Mouse (Mus musculus): Measurements from ENCODE around the gene Slc43a1.

The Slc43a1 gene

DNA sequence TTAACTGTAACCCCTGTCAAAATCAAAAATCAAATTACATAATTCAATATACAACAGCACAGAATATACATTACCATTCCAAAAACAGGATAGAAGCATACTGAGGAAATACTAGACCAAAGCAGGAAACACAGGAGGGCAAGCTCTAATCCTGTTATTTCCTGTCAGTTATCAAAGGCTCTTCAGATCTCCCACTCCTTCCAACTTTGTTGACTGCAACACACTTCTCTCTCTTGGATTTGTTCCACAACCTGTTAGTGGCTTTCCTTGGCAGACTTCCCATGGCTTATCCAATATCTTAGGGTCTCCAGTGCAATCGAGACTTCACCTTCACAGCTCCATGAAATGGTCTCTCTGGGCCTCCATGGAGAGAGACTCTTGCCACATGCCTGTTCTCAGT is 6.6 kb downstream of the Slc43a1 start:
- TF ChIP-seq GATA4 (IDR thresholded peaks at IDR 0.05; ENCODE audit: insufficient replicate concordance, low read length) = no peak

DNA sequence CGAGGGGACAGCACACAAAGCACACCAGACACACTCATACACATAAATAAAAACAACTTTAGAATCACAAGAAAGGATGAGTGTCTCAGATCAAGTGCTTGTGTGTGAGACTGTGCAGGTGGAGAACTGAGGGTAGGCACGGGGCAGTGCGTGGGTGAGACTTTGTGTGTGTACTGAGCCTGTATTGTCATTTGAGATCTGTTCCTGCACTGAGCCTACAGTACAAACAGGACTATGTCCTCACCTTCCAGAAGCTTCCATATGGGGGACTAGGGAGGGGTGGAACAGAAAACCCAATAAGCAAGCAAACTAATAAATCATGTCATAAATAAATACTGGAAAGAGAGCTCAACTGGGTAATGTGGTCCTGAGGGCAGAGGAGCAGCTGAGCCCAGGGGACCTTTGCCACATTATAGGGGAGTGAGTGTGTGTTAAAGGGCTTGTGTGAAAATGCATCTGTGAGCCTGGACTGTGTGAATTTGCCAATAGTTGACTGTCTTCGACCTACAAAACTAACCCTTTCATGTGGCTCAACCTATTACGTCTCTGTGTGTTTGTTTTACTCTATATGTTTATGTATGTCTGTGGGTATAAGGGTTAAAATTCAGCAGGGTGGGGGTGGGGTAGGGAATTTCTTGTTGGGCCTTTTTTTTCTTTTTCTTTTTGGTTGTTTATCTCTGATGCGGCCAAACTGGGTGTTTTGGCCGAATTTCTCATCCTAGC is 11.9 kb downstream of the Slc43a1 start:
- no peak for TF ChIP-seq GATA4 (IDR thresholded peaks at IDR 0.05; ENCODE audit: insufficient replicate concordance, low read length)

DNA sequence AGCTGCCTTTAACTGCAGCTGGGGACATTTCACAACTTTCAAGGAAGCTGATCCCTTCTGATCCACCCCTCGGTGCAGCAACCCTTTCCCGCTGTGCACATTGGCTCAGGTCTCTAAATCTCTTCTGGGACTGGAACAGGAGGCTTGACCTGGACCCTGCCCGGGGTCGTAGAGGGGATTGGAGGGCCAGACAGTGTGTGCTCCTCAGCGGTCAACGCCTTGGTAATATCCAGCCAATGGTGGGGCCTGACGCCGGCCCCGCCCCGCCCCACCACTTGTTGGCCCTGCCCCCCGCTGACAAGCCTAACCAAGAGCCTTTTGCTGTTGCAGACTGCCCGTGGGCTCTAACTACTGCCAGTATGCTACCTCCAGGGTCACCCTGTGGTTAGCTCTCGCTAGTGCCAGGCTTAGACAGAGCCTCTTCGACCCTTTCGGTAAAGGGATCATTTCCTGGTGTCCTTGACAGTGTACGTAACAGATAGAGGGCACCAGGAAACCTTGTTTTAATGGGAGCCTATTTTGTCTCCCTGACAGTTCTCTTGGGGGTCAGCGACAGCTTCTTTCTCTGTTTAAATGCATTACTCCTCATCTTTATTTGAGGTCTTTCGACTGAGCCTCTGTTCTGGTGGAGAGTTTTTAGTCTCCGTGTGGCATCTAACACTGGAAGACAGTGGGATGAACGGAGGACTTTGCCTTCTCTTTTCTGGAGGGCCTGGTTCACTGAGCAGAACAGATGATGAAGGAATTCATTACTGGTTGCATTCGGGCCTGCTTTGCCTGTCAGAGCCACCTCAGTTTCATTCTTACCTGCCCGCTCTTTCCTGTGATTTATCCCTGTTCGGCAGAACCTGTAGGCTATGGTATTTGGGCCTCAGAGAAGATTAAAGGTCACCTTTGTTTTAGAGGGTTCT is 12.7 kb downstream of the Slc43a1 start:
- TF ChIP-seq GATA4 (IDR thresholded peaks at IDR 0.05; ENCODE audit: insufficient replicate concordance, low read length) = no peak

DNA sequence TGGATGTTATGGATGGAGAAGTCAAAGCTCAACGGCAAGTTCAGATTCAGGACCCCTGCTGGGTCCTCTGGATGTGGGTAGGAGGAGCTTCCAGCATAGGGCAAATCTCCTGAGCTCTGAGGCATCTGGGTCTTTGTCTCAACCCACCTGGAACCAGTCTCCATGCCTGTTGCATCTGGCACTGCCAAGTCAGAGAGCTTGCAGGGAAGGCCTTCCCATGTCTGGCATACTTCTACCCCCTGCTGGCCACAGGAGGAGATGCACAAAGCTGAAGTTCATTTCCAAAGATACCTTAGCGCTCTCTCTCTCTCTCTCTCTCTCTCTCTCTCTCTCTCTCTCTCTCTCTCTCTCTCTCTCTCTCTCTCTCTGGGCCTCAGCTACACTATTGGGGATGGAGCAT is 17.1 kb downstream of the Slc43a1 start:
- TF ChIP-seq GATA4 (IDR thresholded peaks at IDR 0.05; ENCODE audit: insufficient replicate concordance, low read length) = no peak

DNA sequence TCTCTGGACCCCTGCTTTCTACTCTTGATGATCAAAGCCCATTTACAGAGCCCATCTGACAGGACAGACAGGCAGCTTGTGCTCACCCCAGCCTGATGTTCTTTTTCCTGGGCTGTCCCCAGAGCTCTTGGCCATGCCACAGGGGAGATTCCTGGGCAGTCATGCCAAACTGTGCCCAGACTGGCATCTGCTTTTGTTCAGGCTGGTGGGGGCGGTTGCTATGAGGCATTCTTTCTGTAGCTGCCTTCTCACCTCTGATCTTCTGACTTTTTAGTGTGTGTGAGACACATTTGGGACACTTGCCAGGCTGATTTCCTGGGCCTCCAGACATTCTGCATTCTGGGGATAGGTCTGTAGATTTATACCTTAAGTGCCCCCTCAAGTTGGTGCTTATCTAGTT is 19.9 kb downstream of the Slc43a1 start:
- no peak for TF ChIP-seq GATA4 (IDR thresholded peaks at IDR 0.05; ENCODE audit: insufficient replicate concordance, low read length)

DNA sequence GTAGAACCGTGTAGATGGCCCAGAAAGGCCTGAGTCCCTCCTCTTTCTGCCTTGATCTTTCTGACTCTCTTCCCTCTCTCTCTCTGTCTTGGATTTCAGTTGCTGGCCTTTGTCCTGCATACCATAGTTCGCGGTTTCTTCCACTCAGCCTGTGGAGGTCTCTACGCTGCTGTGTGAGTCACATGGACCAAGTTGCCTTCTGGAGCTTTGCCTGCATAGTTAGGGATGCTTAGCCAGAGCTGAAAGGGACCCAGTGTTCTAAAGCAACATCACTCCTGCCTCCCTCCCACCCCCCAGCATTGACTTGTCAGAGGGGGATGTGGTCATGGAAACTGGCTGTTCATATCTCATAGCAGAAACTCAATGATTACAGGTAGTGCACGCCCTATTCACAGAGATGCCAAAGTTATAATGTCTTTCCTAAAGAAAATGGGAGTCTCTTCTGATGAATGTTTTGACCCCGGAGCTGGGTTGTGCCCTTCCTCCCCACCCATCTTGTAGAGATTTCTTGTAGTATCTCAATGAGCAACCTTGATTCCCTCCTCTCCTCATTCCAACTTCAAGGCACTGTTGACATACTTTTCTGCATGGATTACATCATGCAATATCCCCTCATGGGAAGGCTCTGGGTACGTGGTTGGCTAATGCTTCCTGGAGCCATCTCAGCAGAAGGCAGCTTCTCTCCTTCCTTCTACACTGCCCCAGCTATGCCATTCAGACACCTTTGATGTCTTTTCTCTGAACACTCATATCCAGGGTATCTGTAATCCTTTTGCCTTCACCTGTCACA is 21.5 kb downstream of the Slc43a1 start:
- TF ChIP-seq GATA4 (IDR thresholded peaks at IDR 0.05; ENCODE audit: insufficient replicate concordance, low read length) = no peak

DNA sequence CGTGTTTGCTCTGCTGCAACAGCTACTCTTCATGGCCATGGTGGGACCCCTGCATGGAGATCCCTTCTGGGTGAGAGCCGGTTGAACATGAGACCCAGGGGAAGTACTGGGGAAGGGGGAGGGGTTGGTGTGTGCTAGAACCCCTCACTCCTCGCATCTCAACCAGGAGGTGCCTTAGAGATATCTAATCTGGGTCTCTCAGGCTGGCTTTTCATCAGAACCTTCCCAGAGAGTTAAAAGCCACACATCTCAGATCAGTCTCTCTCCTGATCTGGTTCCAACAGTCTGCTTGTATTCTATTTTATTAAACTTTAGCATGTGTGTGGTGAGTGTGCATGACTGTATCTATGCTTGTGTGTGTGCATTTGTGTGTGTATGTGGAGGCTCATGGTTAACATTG is 22.8 kb downstream of the Slc43a1 start:
- TF ChIP-seq GATA4 (IDR thresholded peaks at IDR 0.05; ENCODE audit: insufficient replicate concordance, low read length) = no peak

DNA sequence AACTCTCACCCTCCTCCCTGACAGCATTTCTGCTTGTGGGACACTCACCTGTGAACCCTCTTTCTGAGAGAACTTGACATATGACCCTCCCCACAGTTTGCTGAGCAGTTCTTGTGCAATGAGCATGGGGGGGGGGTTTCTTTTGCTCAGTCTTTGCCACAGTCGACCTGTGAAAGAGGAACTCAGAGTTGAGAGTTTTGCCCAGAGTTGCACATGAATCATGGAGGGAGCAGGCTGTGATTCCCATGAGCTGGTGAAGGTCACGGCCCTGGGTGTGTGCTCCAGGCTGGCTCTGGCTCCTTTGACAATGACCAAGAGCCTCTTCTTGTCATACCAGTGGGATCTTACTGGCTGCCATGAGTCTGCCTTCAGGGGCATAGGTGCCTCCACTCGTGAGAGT is 23.6 kb downstream of the Slc43a1 start:
- TF ChIP-seq GATA4 (IDR thresholded peaks at IDR 0.05; ENCODE audit: insufficient replicate concordance, low read length) = no peak

DNA sequence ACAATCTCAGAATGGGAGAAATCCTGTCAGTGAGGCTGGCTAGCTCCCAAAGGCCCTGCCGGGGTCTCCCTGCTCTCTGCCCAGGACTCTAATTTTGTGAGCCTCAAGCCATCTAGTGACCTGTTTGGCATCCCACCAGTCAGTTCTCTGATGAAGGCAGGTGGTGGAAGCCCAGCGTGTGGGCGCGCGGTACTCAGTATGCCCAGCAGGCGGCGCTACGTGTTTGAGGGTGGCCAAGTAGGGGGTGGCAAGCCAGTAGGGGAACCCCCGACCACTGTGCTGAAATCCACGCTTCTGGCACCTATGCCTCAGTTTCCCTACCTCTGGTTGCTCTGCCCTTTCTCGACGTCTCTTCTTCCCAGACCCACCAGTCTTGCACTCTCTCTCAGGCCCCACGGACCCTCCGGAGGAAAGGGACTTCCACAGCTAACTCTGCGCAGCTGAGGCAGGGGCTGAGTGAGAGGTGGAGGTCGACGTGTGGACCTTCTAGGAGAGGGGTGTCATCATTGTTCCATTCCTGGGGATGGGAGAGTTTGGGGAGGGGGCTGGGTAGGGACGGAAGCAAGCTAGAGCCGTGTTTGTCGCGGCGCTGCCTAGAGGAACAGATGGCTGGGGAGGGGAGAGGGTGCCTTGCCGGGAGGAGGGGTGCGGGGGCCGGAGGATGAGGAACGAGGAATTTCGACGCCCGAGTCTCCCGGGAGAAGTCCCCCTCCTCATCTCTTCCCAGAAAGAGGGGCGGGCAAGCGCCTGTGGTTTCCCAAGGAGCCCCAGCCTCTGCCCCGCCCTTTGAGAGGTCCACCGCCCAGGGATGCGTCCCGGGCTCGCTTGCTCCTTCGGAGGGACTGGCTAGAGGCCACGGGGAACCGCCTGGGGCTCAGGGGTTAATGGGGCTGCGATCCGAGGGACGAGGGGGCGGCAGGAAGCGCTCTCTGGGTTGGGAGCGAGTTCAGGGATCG is 27.2 kb downstream of the Slc43a1 start:
- TF ChIP-seq GATA4 (IDR thresholded peaks at IDR 0.05; ENCODE audit: insufficient replicate concordance, low read length) = no peak

DNA sequence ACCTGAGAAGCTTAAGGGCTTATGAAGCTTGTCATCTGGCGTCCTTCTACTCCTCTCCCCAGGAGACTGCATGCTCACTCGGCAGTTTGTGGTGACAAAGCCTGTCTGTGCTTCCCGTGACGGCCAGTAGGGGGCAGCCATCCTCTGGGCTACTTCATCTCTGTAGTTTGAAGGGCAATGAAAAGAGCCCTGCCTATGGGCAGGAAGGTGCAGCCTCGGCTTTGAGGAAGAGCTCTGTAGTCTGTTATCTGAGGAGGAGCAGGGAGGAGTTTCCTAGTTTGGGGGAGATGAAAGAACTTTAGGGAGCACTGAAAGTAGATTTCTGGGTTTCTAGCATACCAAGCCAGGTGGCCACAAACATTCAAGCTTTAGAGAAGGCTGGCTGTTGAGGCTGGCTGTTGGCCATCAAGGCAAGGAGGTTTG is 29.9 kb downstream of the Slc43a1 start:
- no peak for TF ChIP-seq GATA4 (IDR thresholded peaks at IDR 0.05; ENCODE audit: insufficient replicate concordance, low read length)

DNA sequence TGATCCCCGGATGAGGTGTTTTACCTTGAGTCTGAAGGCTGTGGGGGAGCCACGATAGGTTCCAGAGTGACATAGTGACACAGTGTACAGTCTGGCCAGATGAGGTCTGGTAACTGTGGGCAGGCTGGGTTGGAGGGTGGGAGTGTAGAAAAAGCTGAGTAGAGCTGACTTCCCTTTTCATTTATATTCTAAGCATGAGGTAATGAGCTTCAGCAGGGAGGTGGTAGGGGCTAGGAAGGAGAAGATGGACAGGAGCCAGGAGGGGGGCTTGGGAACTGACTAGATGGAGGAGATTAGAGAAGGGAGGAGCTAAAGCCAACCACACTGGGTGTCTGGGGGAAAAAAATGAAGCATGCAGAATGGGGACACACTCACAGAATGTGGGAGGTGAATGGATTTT is 30.3 kb downstream of the Slc43a1 start:
- no peak for TF ChIP-seq GATA4 (IDR thresholded peaks at IDR 0.05; ENCODE audit: insufficient replicate concordance, low read length)

DNA sequence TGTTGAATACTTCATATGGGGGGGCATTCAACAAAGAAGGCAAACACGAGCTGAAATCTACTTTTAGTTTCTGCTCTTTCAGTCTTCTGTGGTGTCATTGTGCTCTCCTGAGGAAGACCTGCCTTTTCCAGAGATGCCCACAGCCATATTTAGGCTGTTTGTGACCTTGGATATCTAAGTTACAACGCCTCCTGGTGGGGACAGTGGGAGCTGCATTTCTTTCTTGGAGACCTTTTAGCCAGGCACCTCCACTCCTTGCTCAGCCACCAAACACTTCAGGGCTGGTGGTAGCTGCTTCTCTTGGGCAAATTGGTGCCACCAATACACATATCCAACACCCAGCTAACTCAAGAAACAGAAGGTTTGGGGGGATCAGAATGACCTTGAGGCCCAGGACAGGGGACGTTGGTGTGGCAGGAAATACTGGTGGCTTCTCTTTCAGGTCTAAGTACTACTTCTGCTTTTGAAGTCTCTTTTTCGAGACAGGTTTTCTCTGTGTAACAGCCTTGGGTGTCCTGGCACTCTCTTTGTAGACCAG is 32.0 kb downstream of the Slc43a1 start:
- TF ChIP-seq GATA4 (IDR thresholded peaks at IDR 0.05; ENCODE audit: insufficient replicate concordance, low read length) = no peak

DNA sequence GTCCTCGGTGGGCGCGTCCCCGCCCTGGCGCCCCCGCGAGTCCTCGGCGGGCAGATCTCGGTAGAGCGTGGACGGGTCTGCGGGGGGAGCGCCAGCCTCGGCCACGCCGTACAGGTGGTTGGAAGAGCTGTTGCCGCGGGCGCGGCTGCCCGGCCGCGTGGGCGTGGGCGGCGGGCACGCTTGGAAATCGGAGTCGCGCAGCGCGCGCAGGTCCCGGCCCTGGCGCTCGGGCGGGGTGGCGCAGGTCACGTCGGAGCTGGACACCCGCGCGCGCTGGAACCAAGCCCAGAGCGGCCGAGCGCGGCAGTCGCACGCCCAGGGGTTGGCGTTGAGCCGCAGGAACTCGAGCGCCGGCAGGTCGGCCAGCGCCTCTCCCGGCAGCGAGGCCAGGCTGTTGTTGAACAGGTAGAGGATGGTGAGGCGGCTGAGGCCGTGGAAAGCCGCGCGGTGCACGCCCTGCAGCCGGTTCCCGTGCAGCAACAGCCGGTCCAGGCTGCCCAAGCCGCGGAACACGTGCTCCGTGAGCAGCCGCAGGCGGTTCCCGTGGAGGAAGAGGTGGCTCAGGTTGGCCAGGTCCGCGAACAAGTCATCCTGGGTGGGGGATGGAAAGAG is 33.6 kb downstream of the Slc43a1 start:
- no peak for TF ChIP-seq GATA4 (IDR thresholded peaks at IDR 0.05; ENCODE audit: insufficient replicate concordance, low read length)

DNA sequence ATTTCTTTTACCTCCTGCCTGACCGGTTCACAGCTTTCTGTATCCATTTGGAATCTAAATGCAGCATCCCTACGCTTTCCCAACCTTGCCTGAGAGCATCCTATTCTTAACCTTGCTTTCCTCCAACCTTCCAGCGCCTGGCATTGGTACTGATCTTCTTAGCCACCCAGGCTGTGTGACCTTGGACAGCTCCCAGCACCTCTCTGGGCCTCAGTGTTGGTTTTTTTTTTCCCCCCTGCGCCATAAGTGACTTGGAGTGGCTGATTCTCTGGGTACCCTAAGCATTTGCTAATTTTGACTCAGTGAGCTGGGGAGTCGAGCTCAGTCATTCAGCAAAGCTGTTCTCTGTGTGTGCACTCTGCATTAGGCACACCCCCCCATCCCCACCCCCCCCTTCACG is 37.2 kb downstream of the Slc43a1 start:
- TF ChIP-seq GATA4 (IDR thresholded peaks at IDR 0.05; ENCODE audit: insufficient replicate concordance, low read length) = no peak

All from liver, adult (tissue).